In the genomic region with DNA sequence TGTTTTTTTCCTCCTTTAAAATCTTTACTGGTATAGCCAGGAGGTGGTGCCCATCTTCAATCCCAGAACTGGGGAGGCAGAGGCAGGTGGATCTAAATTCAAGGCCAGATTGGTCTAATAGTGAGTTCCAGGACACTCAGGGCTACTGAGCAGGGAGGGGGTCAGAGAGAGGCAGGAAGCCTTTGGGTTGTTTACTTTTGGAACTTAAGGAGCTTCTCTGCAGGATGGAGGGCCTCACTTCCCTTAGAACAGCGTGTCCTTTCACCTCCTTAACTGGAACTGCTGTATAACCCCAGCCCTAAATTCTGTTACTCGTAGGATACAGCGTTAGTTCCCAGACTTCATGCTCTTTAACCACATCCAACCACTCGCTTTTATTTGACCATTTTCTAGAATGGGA, we compare ENCODE assay signal across 18 mouse cellular contexts. TPM values are rescaled to one million over a fixed set of nuclear protein-coding genes. Genes with fewer than 3 reads are reported as not detected.
A peak's percentile ranks its signal among the peaks of the same experiment; 100 is the strongest.
DNase-seq lines count a peak whose midpoint lies in the region; ATAC-seq and TF ChIP-seq lines count a peak whose summit lies in the region.
"Had no signal": no experiment of that assay in that cellular context is flagged by ENCODE, and none has a peak within 500 bp of the region (broad histone marks: within the 10 kb centered on the region; RNA-seq: fewer than 3 reads in every experiment).

No protein-coding gene starts in this region.

- DNase-seq in heart, postnatal 0 days (ENCODE audit: low spot score) = peak; percentile 31
- no peak for DNase-seq in heart, postnatal 36 days
- DNase-seq in liver, postnatal 0 days = no peak
- peak; percentile 39 for DNase-seq in lung, postnatal 36 days
- no peak for DNase-seq in lung, adult 2 months
- DNase-seq in embryonic facial prominence, embryonic 10.5 days (ENCODE audit: low spot score) = no peak
- DNase-seq: adrenal gland, adult 8-10 months; cerebellum, adult 18-20 months; cerebellum, adult 9-11 months; cerebellum, postnatal 36 days; gastrocnemius, postnatal 36 days had no signal

- H3K4me3 ChIP-seq in heart, postnatal 0 days (ENCODE audit: low read depth, low read length) = no peak overlapping the region
- H3K4me3 ChIP-seq in liver, postnatal 0 days (ENCODE audit: low read depth, low read length) = no peak overlapping the region
- H3K4me3 ChIP-seq in liver, embryonic 12.5 days = no peak overlapping the region
- H3K4me3 ChIP-seq in lung, adult 2 months (replicated peaks; ENCODE audit: extremely low read depth, low read depth, low read length) = no peak overlapping the region
- no peak overlapping the region for H3K4me3 ChIP-seq in brown adipose tissue, adult 24 weeks (ENCODE audit: insufficient read depth, low read depth, low read length)
- no peak overlapping the region for H3K4me3 ChIP-seq in embryonic facial prominence, embryonic 10.5 days
- H3K4me3 ChIP-seq: embryonic facial prominence, embryonic 12.5 days; forebrain, embryonic 15.5 days; hindbrain, embryonic 13.5 days had no signal

- 59% methylated on average over 4 of the region's 4 CpGs for WGBS in heart, postnatal 0 days
- WGBS in liver, postnatal 0 days (ENCODE audit: insufficient replicate concordance) = 50% methylated on average over 4 of the region's 4 CpGs
- WGBS in liver, embryonic 12.5 days (ENCODE audit: insufficient replicate concordance) = 54% methylated on average over 4 of the region's 4 CpGs
- WGBS in lung, adult 2 months = 18% methylated on average over 4 of the region's 4 CpGs
- 52% methylated on average over 4 of the region's 4 CpGs for WGBS in embryonic facial prominence, embryonic 10.5 days

- H3K9ac ChIP-seq in heart, postnatal 0 days (replicated peaks; ENCODE audit: low read depth, low read length) = no peak overlapping the region
- H3K9ac ChIP-seq in liver, postnatal 0 days (replicated peaks) = no peak overlapping the region
- no peak overlapping the region for H3K9ac ChIP-seq in liver, embryonic 12.5 days
- H3K9ac ChIP-seq: embryonic facial prominence, embryonic 12.5 days; forebrain, embryonic 15.5 days; hindbrain, embryonic 13.5 days had no signal

- H3K36me3 ChIP-seq in heart, postnatal 0 days (replicated peaks; ENCODE audit: control insufficient read depth, insufficient read depth, low read length) = no peaks in the 10 kb centered on the region
- H3K36me3 ChIP-seq in liver, postnatal 0 days (replicated peaks; ENCODE audit: insufficient read depth, low read length) = no peaks in the 10 kb centered on the region
- no peaks in the 10 kb centered on the region for H3K36me3 ChIP-seq in liver, embryonic 12.5 days
- H3K36me3 ChIP-seq in embryonic facial prominence, embryonic 10.5 days (replicated peaks) = no peaks in the 10 kb centered on the region
- H3K36me3 ChIP-seq: embryonic facial prominence, embryonic 12.5 days; forebrain, embryonic 15.5 days; hindbrain, embryonic 13.5 days had no signal

- no peak for TF ChIP-seq CTCF in heart, postnatal 0 days (IDR thresholded peaks at IDR 0.05; ENCODE audit: low read depth)
- no peak for TF ChIP-seq CTCF in liver, postnatal 0 days (IDR thresholded peaks at IDR 0.05; ENCODE audit: low read depth)
- TF ChIP-seq CTCF in lung, adult 2 months (IDR thresholded peaks at IDR 0.05; ENCODE audit: insufficient read depth, low read length) = no peak

- ATAC-seq in heart, postnatal 0 days (ENCODE audit: insufficient read depth, low read depth) = no peak
- ATAC-seq in liver, postnatal 0 days = no peak
- ATAC-seq in liver, embryonic 12.5 days = no peak
- ATAC-seq: forebrain, embryonic 15.5 days; hindbrain, postnatal 0 days had no signal

- H3K27me3 ChIP-seq in heart, postnatal 0 days (ENCODE audit: control insufficient read depth, insufficient read depth, low read length) = no peaks in the 10 kb centered on the region
- H3K27me3 ChIP-seq in liver, postnatal 0 days (ENCODE audit: insufficient read depth, low read length) = no peaks in the 10 kb centered on the region
- H3K27me3 ChIP-seq in liver, embryonic 12.5 days (replicated peaks) = no peaks in the 10 kb centered on the region
- no peaks in the 10 kb centered on the region for H3K27me3 ChIP-seq in embryonic facial prominence, embryonic 10.5 days (replicated peaks; ENCODE audit: low read depth, poor library complexity, severe bottlenecking)
- H3K27me3 ChIP-seq: embryonic facial prominence, embryonic 12.5 days; forebrain, embryonic 15.5 days; hindbrain, embryonic 13.5 days had no signal

- H3K9me3 ChIP-seq in heart, postnatal 0 days (replicated peaks; ENCODE audit: control insufficient read depth, low read length) = no peaks in the 10 kb centered on the region
- no peaks in the 10 kb centered on the region for H3K9me3 ChIP-seq in liver, postnatal 0 days (ENCODE audit: low read length)
- H3K9me3 ChIP-seq in liver, embryonic 12.5 days (replicated peaks) = no peaks in the 10 kb centered on the region
- H3K9me3 ChIP-seq in embryonic facial prominence, embryonic 10.5 days = no peaks in the 10 kb centered on the region
- H3K9me3 ChIP-seq: embryonic facial prominence, embryonic 12.5 days; forebrain, embryonic 15.5 days; hindbrain, embryonic 13.5 days had no signal

- TF ChIP-seq EP300 in heart, postnatal 0 days (IDR thresholded peaks at IDR 0.05; ENCODE audit: low read depth) = no peak
- peak; percentile 29; the same call in 1 of the 2 replicates for TF ChIP-seq EP300 in liver, postnatal 0 days (IDR thresholded peaks at IDR 0.05; ENCODE audit: low read depth)

- H3K4me1 ChIP-seq in heart, postnatal 0 days (ENCODE audit: control insufficient read depth, insufficient read depth) = 0 out of 2 replicates have a peak, but pooled peaks cover 14% of the 10 kb centered on the region
- H3K4me1 ChIP-seq in liver, postnatal 0 days (ENCODE audit: insufficient read depth) = no peaks in the 10 kb centered on the region; the same call in 1 of the 2 replicates
- 0 out of 2 replicates have a peak, but pooled peaks cover 8% of the 10 kb centered on the region for H3K4me1 ChIP-seq in liver, embryonic 12.5 days
- no peaks in the 10 kb centered on the region for H3K4me1 ChIP-seq in lung, adult 2 months (ENCODE audit: control insufficient read depth, insufficient read depth, low read length)
- H3K4me1 ChIP-seq in brown adipose tissue, adult 24 weeks (ENCODE audit: control insufficient read depth, insufficient read depth, insufficient read length, low read length) = no peaks in the 10 kb centered on the region
- H3K4me1 ChIP-seq in embryonic facial prominence, embryonic 10.5 days = no peaks in the 10 kb centered on the region
- H3K4me1 ChIP-seq: forebrain, embryonic 15.5 days; hindbrain, embryonic 13.5 days had no signal

- peak overlapping the region; percentile 51; the same call in 1 of the 2 replicates for H3K27ac ChIP-seq in heart, postnatal 0 days (ENCODE audit: low read depth)
- peak overlapping the region; percentile 44; the same call in 1 of the 2 replicates for H3K27ac ChIP-seq in liver, postnatal 0 days (ENCODE audit: low read depth)
- no peak overlapping the region for H3K27ac ChIP-seq in liver, embryonic 12.5 days
- peak overlapping the region; percentile 82 for H3K27ac ChIP-seq in brown adipose tissue, adult 24 weeks (replicated peaks; ENCODE audit: low read depth, low read length)
- no peak overlapping the region for H3K27ac ChIP-seq in embryonic facial prominence, embryonic 10.5 days (replicated peaks)
- H3K27ac ChIP-seq: embryonic facial prominence, embryonic 12.5 days; forebrain, embryonic 15.5 days; hindbrain, embryonic 13.5 days; hindbrain, postnatal 0 days had no signal

- no peak overlapping the region for H3K4me2 ChIP-seq in heart, postnatal 0 days (ENCODE audit: low read depth, low read length)
- H3K4me2 ChIP-seq in liver, postnatal 0 days (ENCODE audit: low read depth, low read length) = no peak overlapping the region
- no peak overlapping the region for H3K4me2 ChIP-seq in liver, embryonic 12.5 days
- H3K4me2 ChIP-seq: embryonic facial prominence, embryonic 12.5 days; forebrain, embryonic 15.5 days; heart, embryonic 11.5 days; hindbrain, embryonic 13.5 days had no signal

- intact Hi-C loops in heart, postnatal 36 days (cut with DNase I) = no loop called here

- no peak for TF ChIP-seq POLR2A in lung, adult 2 months (IDR thresholded peaks at IDR 0.05; ENCODE audit: borderline replicate concordance, extremely low read depth, low read depth, low read length)

RNA-seq across cellular contexts. Expression of a gene that starts 10.1 kb away (rescaled TPM):
- 50.6 and 127 TPM in 2 replicates for total RNA-seq in heart, postnatal 0 days (2014; rRNA removed; ENCODE audit: low replicate concordance)
- 35.9 and 36.4 TPM in 2 replicates for polyA plus RNA-seq in heart, postnatal 0 days (2015; fragmentation: Nextera tagmentation; extraction: Ambion mirVana)
- 10 to 100 TPM; 16.7 to 18.6 TPM for total RNA-seq in heart, postnatal 36 days (2021)
- polyA plus RNA-seq in liver, postnatal 0 days (2015; fragmentation: Nextera tagmentation; extraction: Ambion mirVana) = 18.8 and 19.4 TPM in 2 replicates
- 35.2 and 35.4 TPM in 2 replicates for polyA plus RNA-seq in liver, embryonic 12.5 days (2016; fragmentation: Nextera tagmentation; extraction: Ambion mirVana)
- polyA plus RNA-seq in lung, adult 2 months (2012; rRNA removed) = 9.4 and 12.0 TPM in 2 replicates
- 13.0 and 13.2 TPM in 2 replicates for polyA plus RNA-seq in brown adipose tissue, adult 24 weeks (2012; ENCODE audit: insufficient read depth, insufficient read length, missing spikeins)
- polyA plus RNA-seq in embryonic facial prominence, embryonic 10.5 days (2016; fragmentation: Nextera tagmentation; extraction: Ambion mirVana) = 115 TPM in 2 replicates

Comparison
In these comparisons a context has a peak if more than half of its experiments do, and no peak if none do; other contexts are left out.
1. DNase-seq: peak in heart, postnatal 0 days (single experiment) and lung, postnatal 36 days (single experiment); none in heart, postnatal 36 days (0 of 2), liver, postnatal 0 days (single experiment), lung, adult 2 months (single experiment) and embryonic facial prominence, embryonic 10.5 days (single experiment).
2. H3K27ac ChIP-seq: peak in heart, postnatal 0 days (single experiment), liver, postnatal 0 days (single experiment) and brown adipose tissue, adult 24 weeks (single experiment); none in liver, embryonic 12.5 days (single experiment) and embryonic facial prominence, embryonic 10.5 days (single experiment).